Mouse (Mus musculus): ENCODE measurements around the gene Epop. TPM values are rescaled to one million over a fixed set of nuclear protein-coding genes. Genes with fewer than 3 reads are reported as not detected.

Epop gene
- polyA plus RNA-seq, 1 experiment from 2014 or later = 4.1 TPM

- Histone ChIP-seq H3K9me3 (ENCODE audit: control insufficient read depth, low read length) (no peaks in the 10 kb centered on the region), H3K36me3 (ENCODE audit: control insufficient read depth, insufficient read depth, low read length) (no peaks in the 10 kb centered on the region), H3K9ac (ENCODE audit: low read depth, low read length) (no peak overlapping the region), H3K27ac (ENCODE audit: low read depth, low read length) (no peak overlapping the region), H3K4me3 (ENCODE audit: low read depth, low read length) (peak overlapping the region; percentile 20), H3K27me3 (replicated peaks; ENCODE audit: control insufficient read depth, insufficient read depth, low read length) (no peaks in the 10 kb centered on the region), H3K4me2 (no peak overlapping the region), H3K4me1 (replicated peaks; ENCODE audit: control insufficient read depth, insufficient read depth, low read length) (no peaks in the 10 kb centered on the region)
- WGBS = 77% methylated on average over 8 of the region's 8 CpGs
- no peak for DNase-seq (ENCODE audit: low spot score)
- no peak for ATAC-seq (replicated peaks; ENCODE audit: low FRiP score)
Observed at GRCm38 (mm10) chr11:97599104-97599503, 30.4 kb downstream of the Epop start.

DNA sequence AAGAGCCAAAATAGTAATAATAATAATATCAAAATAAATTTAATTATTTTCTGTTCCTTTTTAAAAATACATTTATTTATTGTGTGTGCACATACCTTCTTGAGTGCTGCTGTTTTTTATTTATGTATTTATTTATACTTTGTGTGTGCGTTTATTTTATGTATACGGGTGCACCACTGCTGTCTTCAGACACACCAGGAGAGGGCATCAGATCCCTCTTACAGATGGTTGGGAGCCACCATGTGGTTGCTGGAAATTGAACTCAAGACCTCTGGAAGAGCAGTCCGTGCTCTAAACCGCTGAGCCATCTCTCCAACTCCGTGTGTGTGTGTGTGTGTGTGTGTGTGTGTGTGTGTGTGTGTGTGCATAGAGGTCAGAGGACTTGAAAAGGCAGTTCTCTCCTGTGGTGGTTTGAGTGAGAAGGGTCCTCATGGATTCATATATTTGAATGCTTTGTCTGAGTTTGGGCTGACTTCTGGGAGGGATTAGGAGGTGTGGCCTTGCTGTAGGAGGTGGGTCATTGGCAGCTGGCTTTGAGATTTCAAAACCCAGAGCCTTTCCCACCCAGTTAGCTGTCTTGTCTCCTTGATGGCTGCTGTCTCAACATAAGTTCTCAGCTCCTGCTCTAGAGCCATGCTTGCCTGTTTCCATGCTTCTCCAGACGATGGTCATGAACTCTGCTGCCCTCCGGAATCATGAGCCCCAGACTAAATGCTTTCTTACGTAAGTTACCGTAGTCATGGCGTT, 31.4 kb downstream of the Epop start:
- DNase-seq (ENCODE audit: low spot score) (no peak), ATAC-seq (replicated peaks; ENCODE audit: low FRiP score) (no peak)
- WGBS = 62% methylated on average over 10 of the region's 10 CpGs
- Histone ChIP-seq H3K27me3 (replicated peaks; ENCODE audit: control insufficient read depth, insufficient read depth, low read length) (no peaks in the 10 kb centered on the region), H3K9ac (ENCODE audit: low read depth, low read length) (no peak overlapping the region), H3K36me3 (ENCODE audit: control insufficient read depth, insufficient read depth, low read length) (no peaks in the 10 kb centered on the region), H3K27ac (ENCODE audit: low read depth, low read length) (no peak overlapping the region), H3K4me3 (ENCODE audit: low read depth, low read length) (peak overlapping the region; percentile 20), H3K4me1 (replicated peaks; ENCODE audit: control insufficient read depth, insufficient read depth, low read length) (no peaks in the 10 kb centered on the region), H3K9me3 (ENCODE audit: control insufficient read depth, low read length) (no peaks in the 10 kb centered on the region), H3K4me2 (peak overlapping the region; percentile 21; the same call in 1 of the 2 replicates)

DNA sequence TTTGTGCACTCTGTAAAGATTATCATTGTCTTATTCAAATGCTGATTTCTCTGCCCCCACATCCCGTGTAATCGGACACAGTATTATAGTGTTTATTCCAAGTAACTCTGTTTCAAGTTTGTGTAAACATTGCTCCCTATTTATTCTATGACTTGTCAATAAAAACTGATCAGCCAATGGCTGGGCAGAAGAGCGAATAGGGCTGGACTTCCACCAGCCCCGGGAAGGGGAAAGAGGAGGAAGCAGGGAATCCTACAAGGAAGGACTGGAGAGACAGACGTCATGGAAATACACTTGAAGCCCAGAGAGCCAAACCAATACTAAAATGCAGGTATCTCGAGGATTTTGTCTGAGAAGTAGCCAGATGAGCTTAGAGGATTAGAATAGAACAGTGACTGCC, 35.4 kb downstream of the Epop start:
- peaks cover 8% of the 10 kb centered on the region; the same call in 1 of the 2 replicates for H3K27me3 ChIP-seq (replicated peaks; ENCODE audit: control insufficient read depth, insufficient read depth, low read length)
- 38% methylated on average over 6 of the region's 6 CpGs for WGBS
- no peak overlapping the region for H3K27ac ChIP-seq (ENCODE audit: low read depth, low read length)
- no peak overlapping the region for H3K9ac ChIP-seq (ENCODE audit: low read depth, low read length)
- DNase-seq (ENCODE audit: low spot score) (no peak), ATAC-seq (replicated peaks; ENCODE audit: low FRiP score) (no peak)
- H3K36me3 ChIP-seq (ENCODE audit: control insufficient read depth, insufficient read depth, low read length) = no peaks in the 10 kb centered on the region
- no peaks in the 10 kb centered on the region for H3K4me1 ChIP-seq (replicated peaks; ENCODE audit: control insufficient read depth, insufficient read depth, low read length)
- H3K4me3 ChIP-seq (ENCODE audit: low read depth, low read length) = no peak overlapping the region
- no peaks in the 10 kb centered on the region for H3K9me3 ChIP-seq (ENCODE audit: control insufficient read depth, low read length)
- H3K4me2 ChIP-seq = no peak overlapping the region

GRCm38 (mm10) chr11:97591910-97592309, 37.6 kb downstream of the Epop start:
- Histone ChIP-seq H3K27ac (ENCODE audit: low read depth, low read length) (no peak overlapping the region), H3K36me3 (ENCODE audit: control insufficient read depth, insufficient read depth, low read length) (no peaks in the 10 kb centered on the region), H3K4me1 (replicated peaks; ENCODE audit: control insufficient read depth, insufficient read depth, low read length) (no peaks in the 10 kb centered on the region), H3K9me3 (ENCODE audit: control insufficient read depth, low read length) (no peaks in the 10 kb centered on the region), H3K27me3 (replicated peaks; ENCODE audit: control insufficient read depth, insufficient read depth, low read length) (peaks cover 8% of the 10 kb centered on the region; the same call in 1 of the 2 replicates), H3K9ac (ENCODE audit: low read depth, low read length) (no peak overlapping the region), H3K4me2 (no peak overlapping the region), H3K4me3 (ENCODE audit: low read depth, low read length) (no peak overlapping the region)
- DNase-seq (ENCODE audit: low spot score) (no peak), ATAC-seq (replicated peaks; ENCODE audit: low FRiP score) (no peak)
- 42% methylated on average over 5 of the region's 5 CpGs for WGBS

DNA sequence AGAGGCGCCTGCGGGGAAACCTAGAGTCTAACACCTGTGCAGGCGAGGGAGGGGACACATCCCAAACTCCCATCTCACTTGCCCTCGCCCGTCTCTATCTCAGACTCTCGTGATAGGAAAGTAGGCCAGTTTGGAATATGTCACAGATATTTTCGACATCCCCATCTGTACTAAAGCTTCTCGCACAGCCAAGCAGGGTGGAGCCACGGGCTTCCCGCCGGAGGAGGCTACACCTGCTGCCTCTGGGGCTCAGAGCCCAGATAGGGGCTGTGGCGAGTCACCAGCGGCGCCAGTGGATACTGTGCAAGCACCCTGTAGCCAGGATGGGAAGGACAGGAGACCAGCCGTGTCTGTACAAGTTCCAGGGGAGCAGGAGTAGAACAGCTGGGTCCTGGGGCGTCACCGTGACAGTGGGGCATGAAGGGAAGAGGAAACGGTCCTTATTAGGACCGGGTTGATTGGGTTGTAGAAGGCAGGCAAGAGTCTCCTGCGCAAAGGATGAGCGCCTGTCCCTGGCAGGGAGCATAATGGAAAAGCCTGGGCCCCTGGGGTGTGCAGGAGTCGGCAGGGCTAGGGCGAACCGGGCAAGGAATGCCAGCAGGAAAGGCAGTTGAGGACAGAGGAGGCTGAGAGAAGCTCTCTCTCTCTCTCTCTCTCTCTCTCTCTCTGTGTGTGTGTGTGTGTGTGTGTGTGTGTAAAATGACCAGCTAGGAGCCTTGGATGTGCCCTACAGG, 39.1 kb downstream of the Epop start:
- H3K4me2 ChIP-seq = no peak overlapping the region
- H3K36me3 ChIP-seq (ENCODE audit: control insufficient read depth, insufficient read depth, low read length) = no peaks in the 10 kb centered on the region
- H3K4me3 ChIP-seq (ENCODE audit: low read depth, low read length) = no peak overlapping the region
- DNase-seq (ENCODE audit: low spot score) (no peak), ATAC-seq (replicated peaks; ENCODE audit: low FRiP score) (no peak)
- H3K9me3 ChIP-seq (ENCODE audit: control insufficient read depth, low read length) = no peaks in the 10 kb centered on the region
- H3K27ac ChIP-seq (ENCODE audit: low read depth, low read length) = no peak overlapping the region
- WGBS = 49% methylated on average over 24 of the region's 24 CpGs
- peaks cover 3% of the 10 kb centered on the region; the same call in 1 of the 2 replicates for H3K4me1 ChIP-seq (replicated peaks; ENCODE audit: control insufficient read depth, insufficient read depth, low read length)
- no peak overlapping the region for H3K9ac ChIP-seq (ENCODE audit: low read depth, low read length)
- H3K27me3 ChIP-seq (replicated peaks; ENCODE audit: control insufficient read depth, insufficient read depth, low read length) = peaks cover 10% of the 10 kb centered on the region; the same call in 1 of the 2 replicates

DNA sequence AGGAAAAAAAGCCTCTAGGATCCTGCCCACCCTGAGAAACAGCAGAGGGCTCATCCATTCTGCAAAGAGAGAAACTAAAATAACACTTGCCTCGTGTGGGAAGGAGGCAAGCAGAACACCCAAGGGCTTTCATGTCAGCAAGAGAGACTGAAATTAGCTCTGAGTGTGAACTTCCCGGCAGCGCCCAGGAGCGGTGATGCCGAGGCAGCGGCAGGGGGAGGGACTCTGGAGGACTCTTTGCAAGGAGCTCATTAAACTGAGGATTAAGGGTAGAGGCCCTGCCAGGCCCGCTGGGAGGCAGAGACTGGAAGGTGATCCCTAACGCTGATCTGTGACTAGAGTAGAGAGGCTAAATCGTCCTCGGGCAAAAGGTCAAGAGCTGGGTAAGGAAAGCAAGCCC, 40.3 kb downstream of the Epop start:
- no peaks in the 10 kb centered on the region for H3K36me3 ChIP-seq (ENCODE audit: control insufficient read depth, insufficient read depth, low read length)
- no peak overlapping the region for H3K4me3 ChIP-seq (ENCODE audit: low read depth, low read length)
- H3K4me1 ChIP-seq (replicated peaks; ENCODE audit: control insufficient read depth, insufficient read depth, low read length) = peaks cover 3% of the 10 kb centered on the region; the same call in 1 of the 2 replicates
- peaks cover 10% of the 10 kb centered on the region; the same call in 1 of the 2 replicates for H3K27me3 ChIP-seq (replicated peaks; ENCODE audit: control insufficient read depth, insufficient read depth, low read length)
- 24% methylated on average over 10 of the region's 10 CpGs for WGBS
- H3K27ac ChIP-seq (ENCODE audit: low read depth, low read length) = no peak overlapping the region
- H3K9ac ChIP-seq (ENCODE audit: low read depth, low read length) = no peak overlapping the region
- ATAC-seq (replicated peaks; ENCODE audit: low FRiP score) (no peak), DNase-seq (ENCODE audit: low spot score) (no peak)
- no peaks in the 10 kb centered on the region for H3K9me3 ChIP-seq (ENCODE audit: control insufficient read depth, low read length)
- no peak overlapping the region for H3K4me2 ChIP-seq

- Histone ChIP-seq H3K9ac (ENCODE audit: low read depth, low read length) (no peak overlapping the region), H3K9me3 (ENCODE audit: control insufficient read depth, low read length) (no peaks in the 10 kb centered on the region), H3K36me3 (ENCODE audit: control insufficient read depth, insufficient read depth, low read length) (no peaks in the 10 kb centered on the region), H3K4me3 (ENCODE audit: low read depth, low read length) (no peak overlapping the region), H3K4me2 (peak overlapping the region; percentile 16; the same call in 1 of the 2 replicates), H3K4me1 (replicated peaks; ENCODE audit: control insufficient read depth, insufficient read depth, low read length) (peaks cover 3% of the 10 kb centered on the region; the same call in 1 of the 2 replicates), H3K27ac (ENCODE audit: low read depth, low read length) (no peak overlapping the region), H3K27me3 (replicated peaks; ENCODE audit: control insufficient read depth, insufficient read depth, low read length) (0 out of 2 replicates have a peak, but pooled peaks cover 7% of the 10 kb centered on the region)
- 24% methylated on average over 10 of the region's 10 CpGs for WGBS
- ATAC-seq (replicated peaks; ENCODE audit: low FRiP score) = no peak
- DNase-seq (ENCODE audit: low spot score) = no peak
Observed at GRCm38 (mm10) chr11:97585932-97586331, 43.6 kb downstream of the Epop start.

DNA sequence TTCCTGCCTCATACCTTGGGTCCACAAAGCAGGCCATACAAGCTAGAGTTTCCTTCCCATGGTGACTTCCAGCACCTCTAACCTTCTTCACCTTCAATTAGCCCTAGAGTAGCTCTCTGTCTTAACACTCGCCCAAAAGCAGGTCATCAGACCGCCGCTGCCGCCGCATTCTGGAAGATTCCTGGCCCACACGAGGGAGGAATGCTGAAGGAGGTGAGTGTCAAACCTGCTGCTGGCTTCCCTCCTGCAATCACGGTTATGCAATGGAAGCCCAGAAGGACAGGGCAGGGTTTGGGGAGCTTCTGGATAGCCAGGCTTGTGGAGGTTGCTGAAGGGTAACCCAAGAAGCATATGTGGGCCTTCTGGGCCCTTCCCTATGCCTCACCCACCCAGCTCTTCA, 45.0 kb downstream of the Epop start:
- 76% methylated on average over 7 of the region's 7 CpGs for WGBS
- H3K27me3 ChIP-seq (replicated peaks; ENCODE audit: control insufficient read depth, insufficient read depth, low read length) = 0 out of 2 replicates have a peak, but pooled peaks cover 2% of the 10 kb centered on the region
- H3K9me3 ChIP-seq (ENCODE audit: control insufficient read depth, low read length) = no peaks in the 10 kb centered on the region
- H3K9ac ChIP-seq (ENCODE audit: low read depth, low read length) = no peak overlapping the region
- peaks cover 3% of the 10 kb centered on the region; the same call in 1 of the 2 replicates for H3K4me1 ChIP-seq (replicated peaks; ENCODE audit: control insufficient read depth, insufficient read depth, low read length)
- ATAC-seq (replicated peaks; ENCODE audit: low FRiP score) = no peak
- no peak overlapping the region for H3K4me2 ChIP-seq
- H3K4me3 ChIP-seq (ENCODE audit: low read depth, low read length) = no peak overlapping the region
- DNase-seq (ENCODE audit: low spot score) = no peak
- no peak overlapping the region for H3K27ac ChIP-seq (ENCODE audit: low read depth, low read length)
- no peaks in the 10 kb centered on the region for H3K36me3 ChIP-seq (ENCODE audit: control insufficient read depth, insufficient read depth, low read length)

All from liver, embryonic 11.5 days (tissue).